Mouse (Mus musculus) E14TG2a.4 (cell line): ENCODE data around the gene Ccdc88c.

ENCODE experiments used
- H3K27me3 ChIP-seq: 2 replicates; pipeline ENCODE4 v1.6.1; 2014; ENCODE audit warnings: low read length, control low read depth; ENCODE audit not compliant: insufficient read depth
- H3K36me3 ChIP-seq: 2 replicates; pipeline ENCODE4 v1.6.1; 2014; ENCODE audit warnings: low read length, control low read depth; ENCODE audit not compliant: insufficient read depth
- H3K4me1 ChIP-seq: replicated peaks from 2 replicates; pipeline ENCODE4 v1.6.1; 2014; ENCODE audit warnings: low read depth, low read length, control low read depth
- H3K4me3 ChIP-seq: replicated peaks from 2 replicates; pipeline ENCODE4 v1.5.1; 2014; ENCODE audit warnings: mild to moderate bottlenecking, low read length
- H3K9me3 ChIP-seq: 2 replicates; pipeline ENCODE4 v1.6.1; 2014; ENCODE audit warnings: low read length, control low read depth
- CTCF ChIP-seq: conservative IDR thresholded peaks from 2 replicates; pipeline ENCODE4 v1.5.1; 2014; ENCODE audit warnings: low read length
- NANOG ChIP-seq: IDR thresholded peaks from 2 replicates; pipeline ENCODE4 v1.6.1; 2014; ENCODE audit warnings: borderline replicate concordance, low read length, mixed read lengths
- POU5F1 ChIP-seq: IDR thresholded peaks from 2 replicates; pipeline ENCODE4 v1.6.1; 2014; ENCODE audit warnings: low read length, borderline replicate concordance

The Ccdc88c gene

DNA sequence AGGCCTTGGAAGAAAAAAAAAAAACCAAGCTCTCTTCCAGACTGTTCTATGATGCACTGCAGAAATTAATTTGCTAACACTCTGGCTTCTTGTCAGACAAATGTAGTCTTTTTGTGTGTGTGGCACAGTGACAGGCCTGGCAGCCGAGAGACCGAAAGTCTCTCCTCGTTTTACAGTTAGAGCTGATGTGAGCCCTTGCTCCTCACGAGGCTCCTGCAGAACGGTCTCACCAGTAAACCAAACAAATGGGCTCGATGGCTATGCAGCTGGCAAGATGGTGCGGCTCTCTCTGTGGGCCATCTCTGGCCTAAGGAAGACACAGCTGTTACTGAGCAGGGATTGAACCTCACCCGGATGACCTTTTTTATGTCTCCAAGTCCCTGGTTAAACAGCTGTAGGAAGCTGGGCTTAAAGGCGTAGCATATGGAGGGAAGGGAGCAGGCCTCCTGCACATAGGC lies 48.3 kb downstream of the Ccdc88c start:
- peaks cover 47% of the 10 kb centered on the region for H3K4me1 ChIP-seq
- H3K36me3 ChIP-seq: peaks cover 74% of the 10 kb centered on the region
- no peak for TF ChIP-seq POU5F1
- no peak for TF ChIP-seq NANOG
- no peak for TF ChIP-seq CTCF
- H3K9me3 ChIP-seq: no peaks in the 10 kb centered on the region
- H3K27me3 ChIP-seq: no peaks in the 10 kb centered on the region
- no peak overlapping the region for H3K4me3 ChIP-seq

DNA sequence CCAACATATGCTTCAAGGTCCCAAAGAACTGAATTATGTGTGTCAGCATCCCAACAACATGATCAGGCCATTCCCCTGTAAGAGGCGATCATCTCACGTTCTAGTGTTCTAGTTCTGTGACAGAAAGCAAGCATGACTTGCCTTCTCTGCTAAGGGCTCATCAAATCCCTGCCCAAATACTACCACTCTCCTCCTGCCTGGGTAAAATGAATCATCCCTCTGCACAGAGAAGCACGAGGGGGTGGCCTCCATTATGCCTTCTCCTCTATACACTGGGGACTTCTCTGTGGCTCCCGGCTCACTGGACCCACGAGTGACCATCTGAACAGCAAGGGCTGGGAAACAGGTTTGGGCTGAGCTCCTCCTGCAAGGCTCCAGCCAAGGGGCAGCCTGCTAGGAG lies 49.2 kb downstream of the Ccdc88c start:
- no peaks in the 10 kb centered on the region for H3K9me3 ChIP-seq
- H3K4me3 ChIP-seq: no peak overlapping the region
- H3K27me3 ChIP-seq: no peaks in the 10 kb centered on the region
- H3K36me3 ChIP-seq: peaks cover 82% of the 10 kb centered on the region
- peaks cover 40% of the 10 kb centered on the region for H3K4me1 ChIP-seq
- TF ChIP-seq NANOG: no peak
- TF ChIP-seq POU5F1: no peak
- TF ChIP-seq CTCF: no peak

DNA sequence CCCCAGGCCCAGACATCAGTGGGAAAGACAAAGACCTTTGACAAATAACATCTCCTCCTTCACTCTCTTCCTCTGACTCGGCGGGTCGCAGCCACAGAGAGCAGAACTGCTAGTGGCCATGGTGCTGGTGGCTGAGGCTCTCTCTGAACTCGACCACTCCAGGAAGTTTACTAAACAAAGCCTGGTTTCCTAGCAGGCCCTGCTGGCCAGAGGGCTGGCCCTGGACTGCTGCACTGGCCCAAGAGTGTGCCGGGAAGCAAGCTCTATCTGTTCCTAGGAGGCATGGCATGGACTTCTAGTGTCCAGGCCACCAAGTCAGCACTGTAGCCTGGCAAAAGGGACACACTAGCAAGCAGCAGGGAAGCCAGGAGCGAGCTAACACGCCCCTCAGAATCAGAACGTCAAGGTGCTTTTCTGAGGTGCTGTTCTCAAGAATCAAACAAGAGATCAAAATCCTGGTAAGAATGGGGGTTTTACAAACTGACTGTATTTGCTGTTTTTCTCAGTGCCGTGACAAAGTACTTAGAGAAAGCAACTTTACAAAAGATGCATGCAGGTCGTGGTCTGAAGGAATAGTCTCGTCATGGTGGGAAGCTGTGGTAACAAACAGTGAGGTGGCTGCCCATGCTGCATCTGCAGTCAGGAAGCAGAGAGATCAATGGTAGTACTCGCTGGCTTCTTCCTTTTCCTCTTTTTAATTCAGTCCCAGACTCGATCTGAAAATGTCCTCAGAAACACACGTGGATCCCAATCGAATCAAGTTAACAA lies 50.7 kb downstream of the Ccdc88c start:
- peaks cover 29% of the 10 kb centered on the region for H3K4me1 ChIP-seq
- no peaks in the 10 kb centered on the region for H3K9me3 ChIP-seq
- H3K27me3 ChIP-seq: no peaks in the 10 kb centered on the region
- no peak for TF ChIP-seq NANOG
- no peak for TF ChIP-seq CTCF
- no peak for TF ChIP-seq POU5F1
- H3K4me3 ChIP-seq: no peak overlapping the region
- peaks cover 90% of the 10 kb centered on the region for H3K36me3 ChIP-seq

DNA sequence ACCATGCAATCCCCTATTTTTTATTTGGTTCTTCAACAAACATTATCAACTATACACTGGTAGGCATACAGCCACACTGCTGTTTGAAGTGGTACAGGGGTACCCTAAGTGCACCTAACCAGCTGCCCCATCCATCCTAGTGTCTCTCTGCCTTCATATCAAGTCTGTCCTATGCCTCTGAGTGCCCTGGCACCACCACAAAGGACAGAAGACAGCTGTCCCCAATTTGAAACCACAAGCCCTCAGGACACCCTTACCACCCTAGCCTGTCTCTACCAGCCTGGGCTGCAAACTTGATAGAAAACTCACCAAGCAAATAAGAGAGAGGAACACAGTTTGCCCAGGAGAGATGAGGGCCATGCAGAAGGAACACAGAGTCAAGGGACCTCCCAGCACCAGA lies 51.3 kb downstream of the Ccdc88c start:
- H3K9me3 ChIP-seq: no peaks in the 10 kb centered on the region
- H3K4me1 ChIP-seq: peaks cover 23% of the 10 kb centered on the region
- no peaks in the 10 kb centered on the region for H3K27me3 ChIP-seq
- no peak overlapping the region for H3K4me3 ChIP-seq
- TF ChIP-seq CTCF (no peak), NANOG (no peak), POU5F1 (no peak)
- H3K36me3 ChIP-seq: peaks cover 86% of the 10 kb centered on the region

DNA sequence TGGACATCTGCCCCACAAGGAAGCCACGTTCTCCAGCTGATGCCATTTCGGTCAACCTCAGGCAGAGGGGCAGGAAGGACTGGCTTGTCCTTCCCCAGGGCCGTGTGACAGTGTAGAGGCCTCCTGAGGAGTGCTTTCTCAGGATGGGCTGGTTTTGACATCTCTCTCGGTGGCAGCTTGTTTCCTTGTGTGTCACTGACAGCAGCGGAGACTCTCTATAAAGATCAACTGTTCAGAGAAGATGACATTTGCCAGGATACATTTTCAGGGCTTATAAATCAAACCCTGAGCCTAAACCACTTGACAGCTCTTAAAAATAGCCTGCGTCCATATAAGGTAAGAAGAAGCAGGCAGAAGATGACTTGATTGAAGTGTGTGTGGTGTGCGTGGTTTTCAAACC lies 59.0 kb downstream of the Ccdc88c start:
- Histone ChIP-seq H3K36me3 (peaks cover 80% of the 10 kb centered on the region), H3K27me3 (no peaks in the 10 kb centered on the region), H3K4me3 (no peak overlapping the region), H3K9me3 (no peaks in the 10 kb centered on the region), H3K4me1 (peaks cover 11% of the 10 kb centered on the region; the same call in 1 of the 2 replicates)
- no peak for TF ChIP-seq POU5F1
- no peak for TF ChIP-seq CTCF
- TF ChIP-seq NANOG: no peak

DNA sequence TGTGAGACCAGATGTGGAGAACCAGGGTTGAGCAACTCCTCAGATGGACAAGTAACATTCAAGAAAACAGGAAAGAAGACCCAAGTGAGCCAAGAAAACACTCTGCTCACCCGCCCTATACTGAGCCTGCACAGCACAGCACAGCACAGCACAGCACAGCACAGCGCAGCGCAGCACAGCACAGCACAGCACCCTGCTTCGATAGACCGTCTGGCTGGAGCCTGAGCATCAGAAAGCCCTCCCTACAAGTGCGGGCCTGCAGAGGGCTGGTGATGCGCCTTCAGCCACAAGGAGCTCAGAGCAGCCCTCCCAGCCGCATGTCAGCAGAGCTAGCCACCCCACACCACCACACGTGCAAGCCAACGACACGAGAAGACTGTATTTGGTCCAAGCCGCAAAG lies 61.5 kb downstream of the Ccdc88c start:
- Histone ChIP-seq H3K4me3 (no peak overlapping the region), H3K4me1 (peaks cover 23% of the 10 kb centered on the region), H3K36me3 (peaks cover 74% of the 10 kb centered on the region), H3K27me3 (no peaks in the 10 kb centered on the region), H3K9me3 (no peaks in the 10 kb centered on the region)
- no peak for TF ChIP-seq POU5F1
- no peak for TF ChIP-seq NANOG
- TF ChIP-seq CTCF: no peak

DNA sequence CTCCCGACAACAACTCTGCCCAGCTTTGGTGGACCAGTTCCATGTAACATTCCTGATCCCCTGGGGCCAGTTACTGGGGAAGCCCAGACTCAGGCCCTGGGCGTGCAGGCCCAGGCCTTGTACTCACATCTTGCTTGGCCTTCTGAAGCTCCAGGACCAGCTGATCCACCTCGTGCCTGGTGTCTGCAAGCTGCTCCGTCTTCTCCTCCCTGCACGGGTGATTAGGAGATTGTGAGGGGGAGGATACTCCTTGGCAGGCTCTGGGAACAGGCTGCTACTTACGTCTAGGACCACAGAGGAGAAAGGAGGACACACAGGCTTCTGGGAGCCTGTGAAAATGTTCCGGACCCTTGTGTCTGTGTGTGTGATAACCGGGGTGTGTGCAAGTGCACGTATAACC lies 62.6 kb downstream of the Ccdc88c start:
- TF ChIP-seq NANOG: no peak
- no peak for TF ChIP-seq POU5F1
- no peak for TF ChIP-seq CTCF
- no peak overlapping the region for H3K4me3 ChIP-seq
- H3K27me3 ChIP-seq: no peaks in the 10 kb centered on the region
- H3K4me1 ChIP-seq: peaks cover 26% of the 10 kb centered on the region
- no peaks in the 10 kb centered on the region for H3K9me3 ChIP-seq
- peaks cover 79% of the 10 kb centered on the region for H3K36me3 ChIP-seq

DNA sequence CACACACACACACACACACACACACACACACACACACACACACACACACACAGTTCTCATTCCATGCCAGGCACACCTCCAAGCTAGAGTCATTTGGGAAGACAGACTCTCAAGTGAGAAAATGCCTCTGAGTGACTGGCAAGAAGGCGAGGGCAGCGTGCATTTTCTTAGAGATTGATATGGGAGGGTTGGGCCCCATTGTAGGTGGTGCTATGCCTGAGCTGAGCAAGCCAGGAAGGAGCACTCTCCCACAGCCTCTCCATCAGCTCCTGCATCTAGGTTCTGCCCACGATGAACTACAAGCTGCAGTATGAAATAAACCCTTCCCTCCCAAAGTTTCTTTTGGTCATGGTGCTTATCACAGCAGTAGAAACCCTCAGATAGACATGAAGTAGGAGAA lies 63.6 kb downstream of the Ccdc88c start:
- Histone ChIP-seq H3K36me3 (peaks cover 77% of the 10 kb centered on the region), H3K4me1 (peaks cover 23% of the 10 kb centered on the region), H3K9me3 (no peaks in the 10 kb centered on the region), H3K27me3 (no peaks in the 10 kb centered on the region), H3K4me3 (no peak overlapping the region)
- TF ChIP-seq NANOG: no peak
- no peak for TF ChIP-seq POU5F1
- no peak for TF ChIP-seq CTCF
